Mouse (Mus musculus) liver, postnatal 0 days (tissue): ENCODE data around the gene Dscaml1. TPM values are rescaled to one million over a fixed set of nuclear protein-coding genes. Genes with fewer than 3 reads are reported as not detected.

Source experiments
- ATAC-seq: fragments of 200-750 bp; cut with Nextera tagmentation; 2 replicates; pipeline ENCODE4 v1.8.0; 2017; ENCODE audit warnings: mild to moderate bottlenecking, moderate library complexity
- DNase-seq: peaks from one replicate; pipeline ENCODE4 v3.0.0-alpha.2; 2016
- H3K27ac ChIP-seq: fragments of 300-500 bp; sonication (generic); 2 replicates; pipeline ENCODE4 v1.5.1; 2014; ENCODE audit warnings: antibody characterized with exemption, moderate library complexity, mild to moderate bottlenecking, low read depth
- H3K27me3 ChIP-seq: fragments of 300-500 bp; sonication (generic); 2 replicates; pipeline ENCODE4 v1.6.1; 2014; ENCODE audit warnings: low read length, control low read depth, mixed read lengths; ENCODE audit not compliant: insufficient read depth
- H3K36me3 ChIP-seq: fragments of 300-500 bp; sonication (generic); replicated peaks from 2 replicates; pipeline ENCODE4 v1.6.1; 2014; ENCODE audit warnings: mild to moderate bottlenecking, control low read depth, low read length, moderate library complexity, mixed read lengths; ENCODE audit not compliant: insufficient read depth
- H3K4me1 ChIP-seq: fragments of 300-500 bp; sonication (generic); 2 replicates; pipeline ENCODE4 v1.6.1; 2014; ENCODE audit warnings: antibody characterized with exemption, mild to moderate bottlenecking, control low read depth; ENCODE audit not compliant: insufficient read depth
- H3K4me2 ChIP-seq: fragments of 300-500 bp; sonication (generic); 2 replicates; pipeline ENCODE4 v1.6.1; 2014; ENCODE audit warnings: low read depth, mild to moderate bottlenecking, low read length, moderate library complexity, mixed read lengths
- H3K4me3 ChIP-seq: fragments of 300-500 bp; sonication (generic); 2 replicates; pipeline ENCODE4 v1.5.1; 2014; ENCODE audit warnings: low read depth, low read length
- H3K9ac ChIP-seq: fragments of 300-500 bp; sonication (generic); replicated peaks from 2 replicates; pipeline ENCODE4 v1.6.1; 2014; ENCODE audit warnings: mild to moderate bottlenecking, moderate library complexity
- H3K9me3 ChIP-seq: fragments of 300-500 bp; sonication (generic); 2 replicates; pipeline ENCODE4 v1.6.1; 2016; ENCODE audit warnings: mild to moderate bottlenecking, control low read depth, low read length, mixed read lengths
- CTCF ChIP-seq: sonication (generic); IDR thresholded peaks from 2 replicates; pipeline ENCODE4 v1.5.1; 2016; ENCODE audit warnings: antibody characterized with exemption, low read depth
- EP300 ChIP-seq: IDR thresholded peaks from 2 replicates; pipeline ENCODE4 v1.6.1; 2016; ENCODE audit warnings: antibody characterized with exemption, low read depth, mild to moderate bottlenecking
- WGBS: fragments of 180-500 bp; shearing (Covaris S2); extraction: QIAGEN DNeasy Blood & Tissue Kit; methylation state at CpG from one replicate; pipeline ENCODE4 v1.1.7; 2014; ENCODE audit not compliant: insufficient replicate concordance; 5-methylcytosine and 5-hydroxymethylcytosine counted together
- polyA plus RNA-seq: library from polyadenylated mRNA; unstranded; fragments of >200 nt; fragmentation: Nextera tagmentation; extraction: Ambion mirVana; gene quantifications from 2 replicates; pipeline ENCODE4 v1.2.1, GENCODE M21; 2015

The Dscaml1 gene
- polyA plus RNA-seq, 1 experiment from 2014 or later: not detected

GRCm38 (mm10) chr9:45501963-45502641, 75.7 kb downstream of the Dscaml1 start:
- DNase-seq: no peak
- H3K4me2 ChIP-seq: no peak overlapping the region
- no peak overlapping the region for H3K9ac ChIP-seq
- H3K27me3 ChIP-seq: no peaks in the 10 kb centered on the region
- no peaks in the 10 kb centered on the region for H3K4me1 ChIP-seq
- no peak overlapping the region for H3K4me3 ChIP-seq
- no peaks in the 10 kb centered on the region for H3K9me3 ChIP-seq
- no peaks in the 10 kb centered on the region for H3K36me3 ChIP-seq
- ATAC-seq: no peak
- 44% methylated on average over 14 of the region's 14 CpGs for WGBS
- no peak overlapping the region for H3K27ac ChIP-seq
- TF ChIP-seq EP300 (no peak), CTCF (no peak)

- Histone ChIP-seq H3K9me3 (no peaks in the 10 kb centered on the region), H3K4me1 (no peaks in the 10 kb centered on the region), H3K36me3 (no peaks in the 10 kb centered on the region), H3K4me2 (no peak overlapping the region), H3K4me3 (no peak overlapping the region), H3K27ac (no peak overlapping the region), H3K9ac (no peak overlapping the region), H3K27me3 (no peaks in the 10 kb centered on the region)
- no peak for ATAC-seq
- TF ChIP-seq CTCF (no peak), EP300 (no peak)
- DNase-seq: no peak
- WGBS: 62% methylated on average over 5 of the region's 5 CpGs
These were observed 78.5 kb downstream of the Dscaml1 start for GRCm38 (mm10) chr9:45504977-45505376.

- WGBS: 25% methylated on average over 4 of the region's 4 CpGs
- no peak overlapping the region for H3K27ac ChIP-seq
- no peak overlapping the region for H3K9ac ChIP-seq
- DNase-seq (peak; percentile 34), ATAC-seq (peak; percentile 71)
- H3K4me1 ChIP-seq: no peaks in the 10 kb centered on the region
- no peaks in the 10 kb centered on the region for H3K9me3 ChIP-seq
- H3K4me2 ChIP-seq: no peak overlapping the region
- no peaks in the 10 kb centered on the region for H3K36me3 ChIP-seq
- H3K27me3 ChIP-seq: no peaks in the 10 kb centered on the region
- no peak overlapping the region for H3K4me3 ChIP-seq
- TF ChIP-seq CTCF (no peak), EP300 (no peak)
These were observed 79.1 kb downstream of the Dscaml1 start for GRCm38 (mm10) chr9:45505487-45505939.

- no peak overlapping the region for H3K4me2 ChIP-seq
- WGBS: 25% methylated on average over 9 of the region's 9 CpGs
- no peaks in the 10 kb centered on the region for H3K27me3 ChIP-seq
- no peak overlapping the region for H3K4me3 ChIP-seq
- no peak overlapping the region for H3K9ac ChIP-seq
- ATAC-seq (no peak), DNase-seq (no peak)
- no peaks in the 10 kb centered on the region for H3K9me3 ChIP-seq
- no peak overlapping the region for H3K27ac ChIP-seq
- H3K36me3 ChIP-seq: no peaks in the 10 kb centered on the region
- no peaks in the 10 kb centered on the region for H3K4me1 ChIP-seq
- TF ChIP-seq CTCF: no peak
- TF ChIP-seq EP300: no peak
These were observed 81.1 kb downstream of the Dscaml1 start for GRCm38 (mm10) chr9:45507482-45507881.

- 80% methylated on average over 10 of the region's 10 CpGs for WGBS
- no peak for ATAC-seq
- TF ChIP-seq CTCF (no peak), EP300 (no peak)
These were observed 84.5 kb downstream of the Dscaml1 start for GRCm38 (mm10) chr9:45510806-45511546.

GRCm38 (mm10) chr9:45517993-45518705, 91.7 kb downstream of the Dscaml1 start:
- Histone ChIP-seq H3K27me3 (no peaks in the 10 kb centered on the region), H3K4me3 (no peak overlapping the region), H3K36me3 (no peaks in the 10 kb centered on the region), H3K4me2 (no peak overlapping the region), H3K4me1 (no peaks in the 10 kb centered on the region), H3K9ac (no peak overlapping the region), H3K27ac (no peak overlapping the region), H3K9me3 (no peaks in the 10 kb centered on the region)
- ATAC-seq (no peak), DNase-seq (no peak)
- TF ChIP-seq CTCF (no peak), EP300 (no peak)
- 71% methylated on average over 11 of the region's 11 CpGs for WGBS

More at GRCm38 (mm10) chr9:45510806-45511546, 84.5 kb downstream of the Dscaml1 start:
- H3K27me3 ChIP-seq: no peaks in the 10 kb centered on the region
- no peaks in the 10 kb centered on the region for H3K9me3 ChIP-seq
- H3K4me3 ChIP-seq: no peak overlapping the region
- H3K9ac ChIP-seq: no peak overlapping the region
- no peak for DNase-seq
- no peaks in the 10 kb centered on the region for H3K4me1 ChIP-seq
- no peaks in the 10 kb centered on the region for H3K36me3 ChIP-seq
- no peak overlapping the region for H3K27ac ChIP-seq
- H3K4me2 ChIP-seq: no peak overlapping the region
